Mouse (Mus musculus) CD4-positive naive resting alpha-beta T cell, adult 57 days (primary cell): ENCODE measurements around the gene Tmem89. TPM values are rescaled to one million over a fixed set of nuclear protein-coding genes. Genes with fewer than 3 reads are reported as not detected.

ENCODE experiments used
- total RNA-seq: library from RNA; stranded (reverse); gene quantifications from one replicate; pipeline ENCODE4 v1.2.4, GENCODE M21; 2023

Gene Tmem89
- total RNA-seq = 1.7 TPM

GRCm38 (mm10) chr9:108914491-108914890 is at the start of gene Tmem89:
Tmem89 (plus strand) TSS chr9:108914619.

GRCm38 (mm10) chr9:108936418-108937364 is 22.3 kb downstream of the Tmem89 start, which contains the start of gene Uqcrc1:
Uqcrc1 (plus strand) TSS chr9:108936633.

GRCm38 (mm10) chr9:108953081-108953636 is 38.7 kb downstream of the Tmem89 start, which contains the start of gene Col7a1:
Col7a1 (plus strand) TSS chr9:108953586.

Other genes with a start within 250 kb of the Tmem89 start
- gene Prkar2a, start 225.3 kb upstream of the Tmem89 start, total RNA-seq = 10.8 TPM
- gene Ip6k2, start 130.8 kb upstream of the Tmem89 start, total RNA-seq = 64.3 TPM
- gene Nckipsd, start 106.3 kb upstream of the Tmem89 start, total RNA-seq = 15.1 TPM
- gene Celsr3, start 88.3 kb upstream of the Tmem89 start, total RNA-seq = 0.15 TPM
- 20.9 TPM for gene Slc26a6, start 61.3 kb upstream of the Tmem89 start, total RNA-seq
- gene Uqcrc1, start 22.0 kb downstream of the Tmem89 start, total RNA-seq = 185 TPM
- gene Col7a1, start 39.0 kb downstream of the Tmem89 start, total RNA-seq = 5.4 TPM
- not detected for gene Ucn2, start 71.4 kb downstream of the Tmem89 start, total RNA-seq
- 14.8 TPM for gene Pfkfb4, start 77.2 kb downstream of the Tmem89 start, total RNA-seq
- gene Shisa5, start 123.9 kb downstream of the Tmem89 start, total RNA-seq = 2,826 TPM
- gene Trex1, start 145.1 kb downstream of the Tmem89 start, total RNA-seq = 25.8 TPM
- 33.1 TPM for gene Atrip, start 159.5 kb downstream of the Tmem89 start, total RNA-seq
- gene Ccdc51, start 167.9 kb downstream of the Tmem89 start, total RNA-seq = 9.1 TPM
- gene Tma7, start 168.0 kb downstream of the Tmem89 start, total RNA-seq = 309 TPM
- 3.3 TPM for gene Plxnb1, start 180.8 kb downstream of the Tmem89 start, total RNA-seq
- gene Fbxw21, start 247.4 kb downstream of the Tmem89 start, total RNA-seq = not detected